Comparison of ENCODE assay signal across 8 mouse cellular contexts in the genomic region with DNA sequence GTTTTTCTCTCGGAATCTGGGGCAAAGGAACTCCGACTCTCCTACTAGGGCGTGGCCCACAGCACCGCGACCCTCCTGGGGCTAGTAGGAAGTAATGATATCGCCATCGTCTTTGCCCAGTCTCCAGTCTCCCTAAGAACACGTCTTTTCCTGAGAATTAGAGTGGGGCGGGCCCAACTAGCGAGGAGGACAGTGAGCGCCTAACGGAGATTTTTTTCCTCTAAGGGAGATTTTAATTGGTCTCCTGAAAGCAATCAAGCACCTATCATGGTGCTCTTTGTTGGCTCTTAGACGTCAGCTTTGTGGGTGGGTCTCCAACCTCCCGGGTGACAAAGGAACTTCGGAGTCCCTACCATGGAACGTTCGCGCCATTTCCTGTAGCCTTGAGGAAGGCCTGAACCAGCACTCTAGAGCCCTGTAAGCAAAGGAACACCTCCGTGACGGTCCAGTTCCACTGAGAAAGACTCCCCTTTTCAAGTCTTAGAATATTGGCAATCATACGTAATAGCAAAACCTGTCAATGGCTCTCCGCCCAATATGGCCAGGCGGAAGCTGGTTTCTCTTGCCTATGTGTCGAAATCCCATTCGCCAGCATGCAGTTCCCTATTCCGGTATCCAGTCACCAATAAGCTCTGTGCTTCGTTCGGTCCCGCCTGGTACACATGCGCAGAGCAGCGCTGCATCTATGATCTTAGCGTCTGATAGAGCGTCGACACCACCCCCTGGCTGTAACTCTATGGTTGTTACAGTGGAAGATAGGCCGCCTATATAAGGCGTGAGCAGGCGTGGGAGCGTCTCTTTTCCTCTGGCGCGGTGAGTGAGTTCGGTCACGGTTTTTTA. TPM values are rescaled to one million over a fixed set of nuclear protein-coding genes. Genes with fewer than 3 reads are reported as not detected.
DNase-seq lines count a peak whose midpoint lies in the region; ATAC-seq lines count a peak whose summit lies in the region.

A gene (plus strand): TSS at position 751 of the 840 bp plus-strand sequence.

- peak; percentile 94 to 96 for DNase-seq in adrenal gland, adult (ENCODE audit: inconsistent age in 2 of 2, low spot score in 1 of 2)
- DNase-seq in embryo, embryonic 10.5 days (ENCODE audit: low spot score), result peak; percentile 94
- DNase-seq in gastrocnemius, postnatal 14 days, result peak; percentile 89
- peak; percentile 92 to 93 for DNase-seq in left cerebral cortex, postnatal 10 days (ENCODE audit: extremely low spot score in 1 of 2, low spot score in 2 of 2)
- DNase-seq in right cerebral cortex, postnatal 25 days, result peak; percentile 84
- peak; percentile 87 to 88 for DNase-seq in urinary bladder, postnatal 4 days (ENCODE audit: low spot score in 2 of 2)

- intact Hi-C loops in gastrocnemius, postnatal 14 days (cut with DNase I; ENCODE audit: low total_unique reads), result no loop called here
- intact Hi-C loops in left cerebral cortex, postnatal 10 days (cut with DNase I), result no loop called here

- peak; percentile 84 for ATAC-seq in inflammation-experienced regulatory T-cells, adult 6 months
- ATAC-seq in megakaryocyte-erythroid progenitor cell, adult 5-6 weeks (replicated peaks; ENCODE audit: low FRiP score, low TSS enrichment, poor library complexity, severe bottlenecking), result peak; percentile 84

RNA-seq across cellular contexts. Expression of the gene that starts here (rescaled TPM):
- 100 to 1,000 TPM; 121 to 122 TPM for total RNA-seq in gastrocnemius, postnatal 14 days (2021)
- 1,000 to 10,000 TPM in 1 of 3 experiments, 100 to 1,000 TPM in 2; 478 to 1,649 (median 679) TPM for polyA plus RNA-seq in inflammation-experienced regulatory T-cells, adult 6 months (2017; shearing (Covaris generic))
- 100 to 1,000 TPM; 150 to 215 TPM for total RNA-seq in left cerebral cortex, postnatal 10 days (2021)
- 4,546 and 4,933 TPM in 2 replicates for total RNA-seq in megakaryocyte-erythroid progenitor cell, adult 5-6 weeks (2014; fragmentation: Nextera tagmentation)
- total RNA-seq in megakaryocyte-erythroid progenitor cell, adult 5-6 weeks (2017), result 1,280 and 1,947 TPM in 2 replicates

Comparison
In these comparisons a context has a peak if more than half of its experiments do, and no peak if none do; other contexts are left out.
1. Peak in every context shown above with its lines: DNase-seq and ATAC-seq.
2. RNA of the gene that starts here (total RNA-seq): 1,280 to 4,933 TPM in megakaryocyte-erythroid progenitor cell, adult 5-6 weeks; 150 to 215 TPM in left cerebral cortex, postnatal 10 days and 121 to 122 TPM in gastrocnemius, postnatal 14 days; every median in the first group is over 4 times any median in the second.